9 mouse cellular contexts compared by ENCODE assay signal in the genomic region with DNA sequence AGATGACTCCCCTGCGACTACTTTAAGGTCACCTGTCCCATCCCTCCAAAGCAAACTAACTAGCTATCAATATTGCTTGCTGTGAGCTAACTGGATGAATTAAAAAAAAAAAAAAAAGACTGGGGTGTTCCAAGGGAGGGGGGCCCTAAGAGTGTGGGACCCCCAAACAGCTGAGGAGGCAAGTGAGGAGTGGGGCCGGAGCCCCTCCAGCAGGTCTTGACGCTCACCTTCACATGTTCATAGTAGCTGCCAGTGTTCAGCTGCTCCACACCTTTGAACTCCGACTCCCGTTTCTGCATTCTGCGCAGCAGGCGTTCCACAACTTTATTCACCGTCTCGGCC. TPM values are rescaled to one million over a fixed set of nuclear protein-coding genes. Genes with fewer than 3 reads are reported as not detected.
A peak's percentile ranks its signal among the peaks of the same experiment; 100 is the strongest.
DNase-seq lines count a peak whose midpoint lies in the region; ATAC-seq and TF ChIP-seq lines count a peak whose summit lies in the region.
"Had no signal": no experiment of that assay in that cellular context is flagged by ENCODE, and none has a peak within 500 bp of the region (broad histone marks: within the 10 kb centered on the region; RNA-seq: fewer than 3 reads in every experiment).

No protein-coding gene starts in this region.

- no peaks in the 10 kb centered on the region for H3K36me3 ChIP-seq in kidney, adult 2 months (ENCODE audit: control insufficient read depth, insufficient read depth, low read length)
- no peaks in the 10 kb centered on the region for H3K36me3 ChIP-seq in hindbrain, embryonic 13.5 days
- no peaks in the 10 kb centered on the region for H3K36me3 ChIP-seq in midbrain, embryonic 13.5 days

- H3K27ac ChIP-seq in kidney, adult 2 months (ENCODE audit: insufficient read depth, low read depth, low read length) = no peak overlapping the region
- no peak overlapping the region for H3K27ac ChIP-seq in hindbrain, embryonic 13.5 days
- no peak overlapping the region for H3K27ac ChIP-seq in midbrain, embryonic 13.5 days

- no peak for TF ChIP-seq POLR2A in kidney, adult 2 months (IDR thresholded peaks at IDR 0.05; ENCODE audit: low read depth, low read length)

- TF ChIP-seq CTCF in kidney, adult 2 months (conservative IDR thresholded peaks at IDR 0.05; ENCODE audit: insufficient read depth, insufficient read length, low read depth, low read length) = no peak

- peak overlapping the region; percentile 58 for H3K4me3 ChIP-seq in kidney, adult 2 months (ENCODE audit: insufficient read depth, low read depth, low read length)
- H3K4me3 ChIP-seq in hindbrain, embryonic 13.5 days = peak overlapping the region; percentile 44
- H3K4me3 ChIP-seq in midbrain, embryonic 13.5 days (replicated peaks) = peak overlapping the region; percentile 41

- no peaks in the 10 kb centered on the region; the same call in 1 of the 2 replicates for H3K27me3 ChIP-seq in kidney, adult 2 months (replicated peaks; ENCODE audit: control insufficient read depth, insufficient read depth, low read length)
- H3K27me3 ChIP-seq in hindbrain, embryonic 13.5 days = peaks cover 82% of the 10 kb centered on the region
- H3K27me3 ChIP-seq in midbrain, embryonic 13.5 days = peaks cover 73% of the 10 kb centered on the region

- H3K4me1 ChIP-seq in kidney, adult 2 months (ENCODE audit: control insufficient read depth, insufficient read depth, low read length) = no peaks in the 10 kb centered on the region
- H3K4me1 ChIP-seq in hindbrain, embryonic 13.5 days (replicated peaks) = peaks cover 11% of the 10 kb centered on the region
- H3K4me1 ChIP-seq in midbrain, embryonic 13.5 days (replicated peaks) = peaks cover 11% of the 10 kb centered on the region

- ATAC-seq in hindbrain, embryonic 13.5 days (ENCODE audit: low FRiP score) = peak; percentile 54; the same call in 1 of the 2 replicates
- peak; percentile 20; the same call in 1 of the 2 replicates for ATAC-seq in midbrain, embryonic 13.5 days

- peak overlapping the region; percentile 70 for H3K4me2 ChIP-seq in hindbrain, embryonic 13.5 days
- peak overlapping the region; percentile 64 for H3K4me2 ChIP-seq in midbrain, embryonic 13.5 days (replicated peaks)

- 0 out of 2 replicates have a peak overlapping the region, but pooled peaks have one; percentile 64 for H3K9ac ChIP-seq in hindbrain, embryonic 13.5 days
- H3K9ac ChIP-seq in midbrain, embryonic 13.5 days (replicated peaks) = peak overlapping the region; percentile 51; the same call in 1 of the 2 replicates

- 10% methylated on average over 9 of the region's 9 CpGs for WGBS in kidney, adult 2 months
- 5% methylated on average over 9 of the region's 9 CpGs for WGBS in hindbrain, embryonic 13.5 days
- WGBS in midbrain, embryonic 13.5 days = 1% methylated on average over 9 of the region's 9 CpGs

- H3K9me3 ChIP-seq in hindbrain, embryonic 13.5 days = no peaks in the 10 kb centered on the region
- no peaks in the 10 kb centered on the region for H3K9me3 ChIP-seq in midbrain, embryonic 13.5 days

- DNase-seq in kidney, adult 2 months = no peak
- DNase-seq in kidney, postnatal 4 days = no peak
- peak; percentile 59 for DNase-seq in R1 (ENCODE audit: low read depth, low spot score)
- DNase-seq in ovary, postnatal 36 days (ENCODE audit: low spot score) = no peak
- no peak for DNase-seq in cerebellum, postnatal 25 days
- DNase-seq in urinary bladder, postnatal 4 days (ENCODE audit: low spot score in 2 of 2) = no peak

RNA-seq across cellular contexts. Expression of a gene that starts 0.8 kb away (rescaled TPM):
- polyA plus RNA-seq in kidney, adult 2 months (2012; rRNA removed) = 0.19 and 0.36 TPM in 2 replicates
- 0.71 and 0.74 TPM in 2 replicates for polyA plus RNA-seq in hindbrain, embryonic 13.5 days (2015; fragmentation: Nextera tagmentation; extraction: Ambion mirVana)
- 0.46 and 0.51 TPM in 2 replicates for polyA plus RNA-seq in midbrain, embryonic 13.5 days (2015; fragmentation: Nextera tagmentation; extraction: Ambion mirVana)

RNA-seq across cellular contexts. Expression of a gene that starts 5.8 kb away (rescaled TPM):
- 21.0 and 23.4 TPM in 2 replicates for polyA plus RNA-seq in kidney, adult 2 months (2012; rRNA removed)
- polyA plus RNA-seq in hindbrain, embryonic 13.5 days (2015; fragmentation: Nextera tagmentation; extraction: Ambion mirVana) = 27.3 and 28.8 TPM in 2 replicates
- polyA plus RNA-seq in midbrain, embryonic 13.5 days (2015; fragmentation: Nextera tagmentation; extraction: Ambion mirVana) = 25.4 and 26.3 TPM in 2 replicates

RNA-seq across cellular contexts. Expression of a gene that starts 6.4 kb away (rescaled TPM):
- 0.08 TPM in 1 of 2 replicates, not detected in the other for polyA plus RNA-seq in kidney, adult 2 months (2012; rRNA removed)
- 0.99 and 1.3 TPM in 2 replicates for polyA plus RNA-seq in hindbrain, embryonic 13.5 days (2015; fragmentation: Nextera tagmentation; extraction: Ambion mirVana)
- 0.58 and 1.0 TPM in 2 replicates for polyA plus RNA-seq in midbrain, embryonic 13.5 days (2015; fragmentation: Nextera tagmentation; extraction: Ambion mirVana)

RNA-seq across cellular contexts. Expression of a gene that starts 46.6 kb away (rescaled TPM):
- not detected in 2 replicates for polyA plus RNA-seq in kidney, adult 2 months (2012; rRNA removed)
- 0.28 and 0.31 TPM in 2 replicates for polyA plus RNA-seq in hindbrain, embryonic 13.5 days (2015; fragmentation: Nextera tagmentation; extraction: Ambion mirVana)
- 0.28 and 0.31 TPM in 2 replicates for polyA plus RNA-seq in midbrain, embryonic 13.5 days (2015; fragmentation: Nextera tagmentation; extraction: Ambion mirVana)
- polyA plus RNA-seq: gonadal fat pad, adult 2 months had no signal

RNA-seq across cellular contexts. Expression of a gene that starts 46.7 kb away (rescaled TPM):
- polyA plus RNA-seq in kidney, adult 2 months (2012; rRNA removed) = 4,503 and 4,540 TPM in 2 replicates
- polyA plus RNA-seq in hindbrain, embryonic 13.5 days (2015; fragmentation: Nextera tagmentation; extraction: Ambion mirVana) = 3,538 and 3,562 TPM in 2 replicates
- 3,693 and 3,771 TPM in 2 replicates for polyA plus RNA-seq in midbrain, embryonic 13.5 days (2015; fragmentation: Nextera tagmentation; extraction: Ambion mirVana)
